Mouse (Mus musculus): ENCODE data around the gene Plcl2. TPM values are rescaled to one million over a fixed set of nuclear protein-coding genes. Genes with fewer than 3 reads are reported as not detected.
A peak's percentile ranks its signal among the peaks of the same experiment; 100 is the strongest.
"Not testable (repeated sequence)": the region's sequence is repeated elsewhere in the genome, so short reads cannot be mapped to it uniquely, and the experiment has no call there.

Gene Plcl2
- polyA plus RNA-seq, 1 experiment from 2014 or later = 1.0 TPM

GRCm38 (mm10) chr17:50620794-50621537 lies 111.8 kb downstream of the Plcl2 start:
- 83% methylated on average over 7 of the region's 7 CpGs for WGBS
- Histone ChIP-seq H3K9ac (replicated peaks; ENCODE audit: low read depth) (no peak overlapping the region), H3K27me3 (replicated peaks; ENCODE audit: insufficient read depth, low read length) (no peaks in the 10 kb centered on the region), H3K27ac (ENCODE audit: low read length) (no peak overlapping the region), H3K4me3 (ENCODE audit: low read depth, low read length) (no peak overlapping the region), H3K4me2 (replicated peaks; ENCODE audit: low read depth, low read length) (no peak overlapping the region), H3K9me3 (ENCODE audit: low read length) (no peaks in the 10 kb centered on the region), H3K4me1 (ENCODE audit: insufficient read depth, low read depth, low read length) (no peaks in the 10 kb centered on the region), H3K36me3 (ENCODE audit: insufficient read depth, low read length) (no peaks in the 10 kb centered on the region)
- no peak for TF ChIP-seq CTCF (IDR thresholded peaks at IDR 0.05)
- no peak for TF ChIP-seq EP300 (IDR thresholded peaks at IDR 0.05)
- no peak for DNase-seq (ENCODE audit: low spot score)
- ATAC-seq = no peak

GRCm38 (mm10) chr17:50621996-50622395 lies 112.8 kb downstream of the Plcl2 start:
- DNase-seq (ENCODE audit: low spot score) = no peak
- Histone ChIP-seq H3K4me3 (ENCODE audit: low read depth, low read length) (no peak overlapping the region), H3K36me3 (ENCODE audit: insufficient read depth, low read length) (no peaks in the 10 kb centered on the region), H3K9me3 (ENCODE audit: low read length) (no peaks in the 10 kb centered on the region), H3K27me3 (replicated peaks; ENCODE audit: insufficient read depth, low read length) (no peaks in the 10 kb centered on the region), H3K4me1 (ENCODE audit: insufficient read depth, low read depth, low read length) (no peaks in the 10 kb centered on the region), H3K4me2 (replicated peaks; ENCODE audit: low read depth, low read length) (no peak overlapping the region), H3K27ac (ENCODE audit: low read length) (no peak overlapping the region), H3K9ac (replicated peaks; ENCODE audit: low read depth) (no peak overlapping the region)
- WGBS = 66% methylated on average over 3 of the region's 3 CpGs
- TF ChIP-seq CTCF (IDR thresholded peaks at IDR 0.05) (no peak), EP300 (IDR thresholded peaks at IDR 0.05) (no peak)
- ATAC-seq = no peak

GRCm38 (mm10) chr17:50625584-50625983 lies 116.4 kb downstream of the Plcl2 start:
- no peak for ATAC-seq
- DNase-seq (ENCODE audit: low spot score) = no peak

DNA sequence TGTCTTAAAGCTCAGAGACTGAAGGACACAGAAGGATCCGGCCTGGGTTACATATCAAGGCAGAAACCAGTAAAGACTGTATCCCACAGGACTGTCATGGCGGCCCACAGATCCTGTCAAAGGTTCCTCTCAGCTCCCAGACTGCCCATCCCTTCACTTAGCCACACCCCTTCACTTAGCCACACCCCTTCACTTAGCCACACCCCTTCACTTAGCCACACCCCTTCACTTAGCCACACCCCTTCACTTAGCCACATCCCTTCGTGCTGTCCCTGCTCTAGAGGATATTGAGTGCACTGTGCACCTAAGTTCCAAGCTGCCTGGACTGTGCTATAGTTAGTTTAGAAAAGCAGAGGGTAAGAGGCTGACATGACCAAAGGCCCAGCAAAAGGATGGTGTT lies 118.5 kb downstream of the Plcl2 start:
- Histone ChIP-seq H3K9ac (replicated peaks; ENCODE audit: low read depth) (no peak overlapping the region), H3K27me3 (replicated peaks; ENCODE audit: insufficient read depth, low read length) (no peaks in the 10 kb centered on the region), H3K36me3 (ENCODE audit: insufficient read depth, low read length) (no peaks in the 10 kb centered on the region), H3K9me3 (ENCODE audit: low read length) (no peaks in the 10 kb centered on the region), H3K4me1 (ENCODE audit: insufficient read depth, low read depth, low read length) (no peaks in the 10 kb centered on the region), H3K4me3 (ENCODE audit: low read depth, low read length) (no peak overlapping the region), H3K4me2 (replicated peaks; ENCODE audit: low read depth, low read length) (no peak overlapping the region), H3K27ac (ENCODE audit: low read length) (no peak overlapping the region)
- no peak for ATAC-seq
- 88% methylated on average over 3 of the region's 3 CpGs for WGBS
- no peak for TF ChIP-seq CTCF (IDR thresholded peaks at IDR 0.05)
- no peak for TF ChIP-seq EP300 (IDR thresholded peaks at IDR 0.05)
- DNase-seq (ENCODE audit: low spot score) = no peak

More at GRCm38 (mm10) chr17:50625584-50625983, 116.4 kb downstream of the Plcl2 start:
- Histone ChIP-seq H3K27ac (ENCODE audit: low read length) (no peak overlapping the region), H3K36me3 (ENCODE audit: insufficient read depth, low read length) (no peaks in the 10 kb centered on the region), H3K27me3 (replicated peaks; ENCODE audit: insufficient read depth, low read length) (no peaks in the 10 kb centered on the region), H3K4me1 (ENCODE audit: insufficient read depth, low read depth, low read length) (no peaks in the 10 kb centered on the region), H3K4me2 (replicated peaks; ENCODE audit: low read depth, low read length) (no peak overlapping the region), H3K4me3 (ENCODE audit: low read depth, low read length) (no peak overlapping the region), H3K9me3 (ENCODE audit: low read length) (no peaks in the 10 kb centered on the region), H3K9ac (replicated peaks; ENCODE audit: low read depth) (no peak overlapping the region)
- TF ChIP-seq EP300 (IDR thresholded peaks at IDR 0.05) = no peak
- TF ChIP-seq CTCF (IDR thresholded peaks at IDR 0.05) = no peak
- WGBS = 96% methylated on average over 4 of the region's 4 CpGs

DNA sequence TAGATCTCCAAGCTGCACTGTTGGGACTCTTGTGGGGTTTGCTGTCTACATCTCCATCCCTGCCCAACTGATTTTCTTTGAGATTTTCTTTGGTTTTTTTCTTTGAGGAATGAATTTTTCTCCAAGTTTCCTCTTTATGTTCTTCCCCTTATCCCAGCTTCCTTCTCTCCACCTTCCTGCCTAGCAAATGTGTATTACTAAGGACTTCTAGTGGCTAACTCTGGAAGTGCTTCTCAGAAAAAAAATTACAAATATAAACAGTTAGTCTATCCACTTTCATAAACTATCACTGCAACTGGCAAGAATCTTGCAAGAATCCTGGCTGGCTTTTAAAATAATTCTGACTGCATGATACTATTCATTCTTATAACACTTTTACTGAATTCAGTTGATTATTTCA lies 119.5 kb downstream of the Plcl2 start:
- H3K27ac ChIP-seq (ENCODE audit: low read length) = no peak overlapping the region
- H3K4me2 ChIP-seq (replicated peaks; ENCODE audit: low read depth, low read length) = no peak overlapping the region
- H3K4me3 ChIP-seq (ENCODE audit: low read depth, low read length) = no peak overlapping the region
- H3K9ac ChIP-seq (replicated peaks; ENCODE audit: low read depth) = no peak overlapping the region
- peak; percentile 47 for DNase-seq (ENCODE audit: low spot score)
- ATAC-seq = no peak
- no peaks in the 10 kb centered on the region for H3K27me3 ChIP-seq (replicated peaks; ENCODE audit: insufficient read depth, low read length)
- TF ChIP-seq CTCF (IDR thresholded peaks at IDR 0.05) (peak; percentile 58), EP300 (IDR thresholded peaks at IDR 0.05) (no peak)
- H3K4me1 ChIP-seq (ENCODE audit: insufficient read depth, low read depth, low read length) = no peaks in the 10 kb centered on the region
- H3K36me3 ChIP-seq (ENCODE audit: insufficient read depth, low read length) = no peaks in the 10 kb centered on the region
- no peaks in the 10 kb centered on the region for H3K9me3 ChIP-seq (ENCODE audit: low read length)

GRCm38 (mm10) chr17:50630992-50631391 lies 121.8 kb downstream of the Plcl2 start:
- H3K9ac ChIP-seq (replicated peaks; ENCODE audit: low read depth); H3K36me3 ChIP-seq (ENCODE audit: insufficient read depth, low read length); ATAC-seq; H3K4me1 ChIP-seq (ENCODE audit: insufficient read depth, low read depth, low read length); H3K4me2 ChIP-seq (replicated peaks; ENCODE audit: low read depth, low read length); H3K27ac ChIP-seq (ENCODE audit: low read length); H3K27me3 ChIP-seq (replicated peaks; ENCODE audit: insufficient read depth, low read length); H3K9me3 ChIP-seq (ENCODE audit: low read length); DNase-seq (ENCODE audit: low spot score); H3K4me3 ChIP-seq (ENCODE audit: low read depth, low read length): not testable (repeated sequence)
